Mouse (Mus musculus) embryonic fibroblast, embryonic 13.5 days (primary cell): ENCODE results near the gene Lrrc57. TPM values are rescaled to one million over a fixed set of nuclear protein-coding genes. Genes with fewer than 3 reads are reported as not detected.
A peak's percentile ranks its signal among the peaks of the same experiment; 100 is the strongest.

Experiments
- H3K27ac ChIP-seq: 2 replicates; pipeline ENCODE4 v1.5.1; 2012; ENCODE audit warnings: low read length, control low read depth, inconsistent platforms; ENCODE audit not compliant: insufficient read depth
- H3K4me1 ChIP-seq: 2 replicates; pipeline ENCODE4 v1.6.1; 2011; ENCODE audit warnings: low read length; ENCODE audit not compliant: control insufficient read depth, insufficient read depth
- H3K4me3 ChIP-seq: 2 replicates; pipeline ENCODE4 v1.5.1; 2011; ENCODE audit warnings: mild to moderate bottlenecking, control low read depth, low read length; ENCODE audit not compliant: insufficient read depth
- CTCF ChIP-seq: IDR thresholded peaks from 2 replicates; pipeline ENCODE4 v1.5.1; 2011; ENCODE audit warnings: mild to moderate bottlenecking, control low read depth, low read length, moderate library complexity, borderline replicate concordance; ENCODE audit not compliant: insufficient read depth
- POLR2A ChIP-seq: IDR thresholded peaks from 2 replicates; pipeline ENCODE4 v1.6.1; 2011; ENCODE audit warnings: low read depth, mild to moderate bottlenecking, control low read depth, low read length, moderate library complexity
- polyA plus RNA-seq: library from polyadenylated mRNA; stranded (reverse); fragments of >200 nt; gene quantifications from 2 replicates; pipeline ENCODE4 v1.2.4, GENCODE M21; 2011; ENCODE audit warnings: low read depth; ENCODE audit not compliant: missing spikeins, insufficient read length

The Lrrc57 gene
- polyA plus RNA-seq: 13.0 and 16.6 TPM in 2 replicates

DNA sequence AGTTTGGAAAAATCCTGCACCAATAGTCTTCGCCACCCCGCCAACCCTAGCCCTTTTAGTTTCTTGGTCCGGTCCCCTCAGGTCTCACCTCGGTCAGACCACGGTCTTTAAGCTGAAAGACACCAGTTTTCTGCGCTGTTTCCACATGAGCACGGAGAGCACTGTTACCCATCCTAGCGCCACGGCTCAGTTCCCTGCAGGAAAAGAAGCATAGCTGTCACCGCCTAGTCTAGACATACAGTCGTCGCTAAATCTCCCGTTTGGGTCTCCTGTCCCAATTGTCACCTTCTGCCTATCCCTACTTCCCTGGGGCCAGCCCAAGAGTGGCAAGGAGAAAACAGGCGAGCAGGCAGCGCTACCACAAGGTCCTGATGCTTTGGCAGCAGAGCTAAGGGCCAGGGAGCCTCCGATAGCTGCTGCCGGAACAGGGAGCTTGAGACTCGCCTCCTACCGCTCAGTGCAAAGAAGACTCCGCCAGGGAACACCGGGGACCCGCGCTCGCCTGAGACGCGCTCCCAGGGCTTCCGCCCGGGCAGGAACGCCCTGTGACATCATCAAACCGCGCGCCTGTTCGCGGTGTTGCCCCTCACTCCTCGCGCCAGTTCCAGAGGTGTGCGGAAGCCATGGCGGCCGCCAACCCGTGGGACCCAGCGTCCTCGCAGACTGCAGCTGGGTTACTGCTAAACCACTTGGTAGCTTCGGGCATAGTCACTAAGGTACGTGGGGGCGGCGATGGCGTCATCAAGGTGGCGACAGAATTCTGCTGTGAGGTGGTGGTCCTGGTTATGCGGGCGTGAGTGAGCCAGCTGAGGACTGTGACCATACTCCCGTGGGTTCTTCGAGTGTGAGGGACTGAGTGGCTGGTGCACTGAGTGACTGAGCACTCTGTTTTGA is at the start of gene Lrrc57, which contains the start of gene Haus2:
TSS of gene Lrrc57 (minus strand) at position 691 of the 894 bp plus-strand sequence.
TSS of gene Haus2 (plus strand) at position 554 of the 894 bp plus-strand sequence.
- H3K27ac ChIP-seq: peak within 1 kb of the TSS; percentile 35; the same call in 1 of the 2 replicates
- H3K4me1 ChIP-seq: peaks cover 3% of the 10 kb centered on the region; the same call in 1 of the 2 replicates
- TF ChIP-seq CTCF (no peak), POLR2A (0 out of 2 replicates have a peak, but pooled peaks have one; percentile 88)
- peak within 1 kb of the TSS; percentile 78 for H3K4me3 ChIP-seq

- TF ChIP-seq POLR2A (no peak), CTCF (no peak)
- Histone ChIP-seq H3K4me1 (peaks cover 6% of the 10 kb centered on the region), H3K27ac (no peak overlapping the region), H3K4me3 (no peak overlapping the region)
These were observed 49.2 kb upstream of the Lrrc57 start for GRCm38 (mm10) chr2:120658486-120658885.

DNA sequence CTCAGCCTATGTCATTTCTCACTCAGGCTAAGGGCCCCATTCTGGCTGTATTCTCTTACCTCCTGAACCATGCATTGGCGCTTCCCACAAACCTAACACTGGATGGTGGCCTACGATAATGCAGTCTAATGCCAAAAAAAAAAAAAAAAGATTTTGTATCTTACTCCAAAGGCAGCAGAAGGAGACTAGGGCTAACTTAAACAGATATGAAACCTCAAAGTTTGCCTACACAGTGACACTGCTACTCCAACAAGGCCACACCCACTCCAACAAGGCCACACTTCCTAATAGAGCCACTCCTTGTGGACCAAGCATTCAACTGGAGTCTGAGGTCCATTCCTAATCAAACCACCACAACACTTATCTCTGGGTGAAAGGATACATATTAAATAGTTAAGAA is 47.4 kb upstream of the Lrrc57 start:
- Histone ChIP-seq H3K27ac (no peak overlapping the region), H3K4me1 (peaks cover 14% of the 10 kb centered on the region), H3K4me3 (no peak overlapping the region)
- TF ChIP-seq POLR2A: no peak
- TF ChIP-seq CTCF: no peak

DNA sequence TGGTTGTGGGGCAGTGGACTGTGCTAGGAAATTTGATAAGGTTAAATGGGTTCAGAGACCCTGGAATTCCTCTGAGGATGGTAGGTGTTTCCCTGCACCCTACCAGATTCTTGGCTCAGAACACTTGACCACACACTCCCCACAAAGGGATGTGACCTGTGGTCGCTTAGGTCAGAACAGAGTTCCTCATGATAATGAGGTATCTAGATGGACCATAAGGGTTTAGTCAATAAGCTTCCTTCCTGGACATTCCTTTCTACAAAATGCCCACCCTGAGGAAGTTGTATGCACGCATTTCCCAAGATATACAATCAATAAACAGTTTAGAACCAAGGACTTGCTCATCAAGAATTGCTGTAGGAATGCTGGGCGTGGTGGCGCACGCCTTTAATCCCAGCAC is 46.6 kb upstream of the Lrrc57 start:
- no peak overlapping the region for H3K4me3 ChIP-seq
- H3K4me1 ChIP-seq: peaks cover 15% of the 10 kb centered on the region
- TF ChIP-seq POLR2A (no peak), CTCF (no peak)
- no peak overlapping the region for H3K27ac ChIP-seq

GRCm38 (mm10) chr2:120654693-120655092 is 45.4 kb upstream of the Lrrc57 start:
- no peak for TF ChIP-seq POLR2A
- TF ChIP-seq CTCF: no peak
- H3K4me3 ChIP-seq: no peak overlapping the region
- peaks cover 15% of the 10 kb centered on the region for H3K4me1 ChIP-seq
- no peak overlapping the region for H3K27ac ChIP-seq

- no peak overlapping the region for H3K4me3 ChIP-seq
- H3K27ac ChIP-seq: peak overlapping the region; percentile 95
- H3K4me1 ChIP-seq: peaks cover 11% of the 10 kb centered on the region
- no peak for TF ChIP-seq POLR2A
- no peak for TF ChIP-seq CTCF
These were observed 43.6 kb upstream of the Lrrc57 start for GRCm38 (mm10) chr2:120652925-120653284.

GRCm38 (mm10) chr2:120652256-120652924 is 43.1 kb upstream of the Lrrc57 start:
- no peak for TF ChIP-seq CTCF
- no peak for TF ChIP-seq POLR2A
- H3K27ac ChIP-seq: peak overlapping the region; percentile 95
- peaks cover 11% of the 10 kb centered on the region for H3K4me1 ChIP-seq
- no peak overlapping the region for H3K4me3 ChIP-seq

GRCm38 (mm10) chr2:120646777-120647176 is 37.5 kb upstream of the Lrrc57 start:
- Histone ChIP-seq H3K4me3 (no peak overlapping the region), H3K27ac (peak overlapping the region; percentile 51), H3K4me1 (peaks cover 2% of the 10 kb centered on the region)
- TF ChIP-seq CTCF (no peak), POLR2A (no peak)

- Histone ChIP-seq H3K27ac (peak overlapping the region; percentile 56), H3K4me1 (no peaks in the 10 kb centered on the region; the same call in 1 of the 2 replicates), H3K4me3 (no peak overlapping the region)
- TF ChIP-seq POLR2A (no peak), CTCF (no peak)
These were observed 34.5 kb upstream of the Lrrc57 start for GRCm38 (mm10) chr2:120643836-120644235.

GRCm38 (mm10) chr2:120640835-120641234 is 31.5 kb upstream of the Lrrc57 start:
- no peak overlapping the region for H3K4me3 ChIP-seq
- TF ChIP-seq CTCF: no peak
- no peak for TF ChIP-seq POLR2A
- no peak overlapping the region for H3K27ac ChIP-seq
- no peaks in the 10 kb centered on the region for H3K4me1 ChIP-seq
